Mouse (Mus musculus): ENCODE data around the gene Arid1b. TPM values are rescaled to one million over a fixed set of nuclear protein-coding genes. Genes with fewer than 3 reads are reported as not detected.
A peak's percentile ranks its signal among the peaks of the same experiment; 100 is the strongest.

Arid1b gene
- total and polyA plus RNA-seq, 3 experiments, result 11.6 to 49.1 (median 32.4) TPM

DNA sequence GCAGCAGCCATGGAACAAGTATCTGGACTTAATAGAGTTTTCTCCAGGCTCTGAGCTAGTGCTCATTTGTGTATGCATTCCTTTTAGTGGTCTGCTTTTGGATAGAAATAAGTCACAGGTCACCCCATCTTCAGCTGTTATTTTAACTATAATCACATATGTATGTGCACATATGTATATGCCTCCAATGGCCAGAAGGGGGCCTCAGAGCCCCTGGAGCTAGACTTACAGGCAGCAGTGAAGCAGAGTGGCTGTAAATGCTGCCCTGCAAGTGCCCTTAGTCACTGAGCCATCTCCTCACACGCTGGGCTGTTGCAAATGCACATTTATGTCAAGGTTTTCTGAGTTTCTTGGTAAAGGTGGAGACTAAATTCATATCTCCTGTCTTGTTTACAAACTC is 337.3 kb downstream of the Arid1b start:
- Histone ChIP-seq H3K4me1 (ENCODE audit: insufficient read depth, low read depth, low read length) (no peaks in the 10 kb centered on the region), H3K4me3 (ENCODE audit: low read depth, low read length) (no peak overlapping the region), H3K9me3 (replicated peaks) (no peaks in the 10 kb centered on the region), H3K36me3 (replicated peaks) (peaks cover 95% of the 10 kb centered on the region), H3K27me3 (ENCODE audit: insufficient read depth, low read length) (no peaks in the 10 kb centered on the region)
- ATAC-seq (ENCODE audit: extremely low read depth, insufficient number of reproducible peaks, low FRiP score, poor library complexity, severe bottlenecking) (no peak), DNase-seq (ENCODE audit: low spot score) (no peak)
- TF ChIP-seq POLR2AphosphoS5 (IDR thresholded peaks at IDR 0.05; ENCODE audit: insufficient replicate concordance, low read depth, low read length), result no peak
- peak; percentile 49 for TF ChIP-seq CTCF (IDR thresholded peaks at IDR 0.05; ENCODE audit: low read depth, low read length)

DNA sequence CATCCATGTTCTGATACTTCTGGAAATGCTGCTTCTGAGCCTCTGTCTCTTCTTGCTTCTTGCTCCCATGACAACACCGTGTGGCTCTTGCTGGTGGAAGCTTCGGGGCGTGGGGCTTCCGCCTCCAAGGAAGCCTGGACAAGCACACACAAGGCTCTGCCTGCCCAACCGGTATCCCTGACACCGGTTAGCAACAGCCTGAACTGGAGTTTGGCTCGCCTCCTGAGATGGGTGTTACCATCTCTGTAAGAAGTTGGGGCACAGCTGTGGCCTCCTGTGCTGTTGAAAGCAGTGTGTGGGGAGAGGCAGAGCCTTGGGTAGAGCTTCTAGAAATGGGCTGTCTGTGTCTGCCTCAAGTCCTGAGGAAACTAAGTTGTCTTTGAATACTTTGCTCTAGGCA is 340.4 kb downstream of the Arid1b start:
- Histone ChIP-seq H3K4me1 (ENCODE audit: insufficient read depth, low read depth, low read length) (no peaks in the 10 kb centered on the region), H3K4me3 (ENCODE audit: low read depth, low read length) (no peak overlapping the region), H3K9me3 (replicated peaks) (no peaks in the 10 kb centered on the region), H3K36me3 (replicated peaks) (peaks cover 91% of the 10 kb centered on the region), H3K27me3 (ENCODE audit: insufficient read depth, low read length) (no peaks in the 10 kb centered on the region)
- TF ChIP-seq GATA2 (IDR thresholded peaks at IDR 0.05; ENCODE audit: borderline replicate concordance, low read depth, low read length) (no peak), GATA1 (IDR thresholded peaks at IDR 0.05; ENCODE audit: borderline replicate concordance, low read length) (no peak), POLR2AphosphoS5 (IDR thresholded peaks at IDR 0.05; ENCODE audit: insufficient replicate concordance, low read depth, low read length) (no peak), CTCF (IDR thresholded peaks at IDR 0.05; ENCODE audit: low read depth, low read length) (no peak), TAL1 (conservative IDR thresholded peaks at IDR 0.05; ENCODE audit: low read depth, low read length) (no peak)
- ATAC-seq (ENCODE audit: extremely low read depth, insufficient number of reproducible peaks, low FRiP score, poor library complexity, severe bottlenecking), result no peak
- no peak for DNase-seq (ENCODE audit: low spot score)

DNA sequence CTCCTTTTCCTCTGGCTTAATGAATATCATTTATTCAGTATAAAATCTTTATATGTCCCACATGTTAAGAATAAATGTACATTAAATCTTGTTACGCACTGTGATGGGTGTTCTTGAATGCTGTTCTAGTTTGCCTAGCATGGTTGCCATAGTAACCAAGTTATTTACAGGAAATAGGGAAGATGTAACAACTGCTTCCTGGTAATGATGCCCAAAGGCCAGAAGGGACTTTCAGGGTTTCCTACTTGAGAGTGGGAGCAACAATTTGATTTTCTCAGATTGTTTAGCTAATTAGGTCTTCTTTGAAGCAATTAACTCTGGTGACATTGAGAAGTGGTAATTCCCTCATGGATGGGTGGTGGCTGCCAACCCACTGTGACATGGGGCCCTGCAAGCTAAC is 350.3 kb downstream of the Arid1b start:
- ATAC-seq (ENCODE audit: extremely low read depth, insufficient number of reproducible peaks, low FRiP score, poor library complexity, severe bottlenecking) (no peak), DNase-seq (ENCODE audit: low spot score) (no peak)
- no peak overlapping the region for H3K4me3 ChIP-seq (ENCODE audit: low read depth, low read length)
- H3K36me3 ChIP-seq (replicated peaks), result peaks cover 52% of the 10 kb centered on the region
- no peak for TF ChIP-seq POLR2AphosphoS5 (IDR thresholded peaks at IDR 0.05; ENCODE audit: insufficient replicate concordance, low read depth, low read length)
- no peak for TF ChIP-seq GATA1 (IDR thresholded peaks at IDR 0.05; ENCODE audit: borderline replicate concordance, low read length)
- no peak for TF ChIP-seq GATA2 (IDR thresholded peaks at IDR 0.05; ENCODE audit: borderline replicate concordance, low read depth, low read length)
- no peak for TF ChIP-seq CTCF (IDR thresholded peaks at IDR 0.05; ENCODE audit: low read depth, low read length)
- no peak for TF ChIP-seq TAL1 (conservative IDR thresholded peaks at IDR 0.05; ENCODE audit: low read depth, low read length)
- no peaks in the 10 kb centered on the region for H3K27me3 ChIP-seq (ENCODE audit: insufficient read depth, low read length)
- no peaks in the 10 kb centered on the region for H3K9me3 ChIP-seq (replicated peaks)
- no peaks in the 10 kb centered on the region for H3K4me1 ChIP-seq (ENCODE audit: insufficient read depth, low read depth, low read length)

- Histone ChIP-seq H3K36me3 (replicated peaks) (peaks cover 39% of the 10 kb centered on the region), H3K9me3 (replicated peaks) (no peaks in the 10 kb centered on the region), H3K4me1 (ENCODE audit: insufficient read depth, low read depth, low read length) (no peaks in the 10 kb centered on the region), H3K4me3 (ENCODE audit: low read depth, low read length) (no peak overlapping the region), H3K27me3 (ENCODE audit: insufficient read depth, low read length) (no peaks in the 10 kb centered on the region)
- ATAC-seq (ENCODE audit: extremely low read depth, insufficient number of reproducible peaks, low FRiP score, poor library complexity, severe bottlenecking) (no peak), DNase-seq (ENCODE audit: low spot score) (no peak)
- no peak for TF ChIP-seq POLR2AphosphoS5 (IDR thresholded peaks at IDR 0.05; ENCODE audit: insufficient replicate concordance, low read depth, low read length)
- TF ChIP-seq GATA2 (IDR thresholded peaks at IDR 0.05; ENCODE audit: borderline replicate concordance, low read depth, low read length), result no peak
- no peak for TF ChIP-seq GATA1 (IDR thresholded peaks at IDR 0.05; ENCODE audit: borderline replicate concordance, low read length)
- no peak for TF ChIP-seq CTCF (IDR thresholded peaks at IDR 0.05; ENCODE audit: low read depth, low read length)
- no peak for TF ChIP-seq TAL1 (conservative IDR thresholded peaks at IDR 0.05; ENCODE audit: low read depth, low read length)
Observed at GRCm38 (mm10) chr17:5345810-5346209, 351.7 kb downstream of the Arid1b start.

DNA sequence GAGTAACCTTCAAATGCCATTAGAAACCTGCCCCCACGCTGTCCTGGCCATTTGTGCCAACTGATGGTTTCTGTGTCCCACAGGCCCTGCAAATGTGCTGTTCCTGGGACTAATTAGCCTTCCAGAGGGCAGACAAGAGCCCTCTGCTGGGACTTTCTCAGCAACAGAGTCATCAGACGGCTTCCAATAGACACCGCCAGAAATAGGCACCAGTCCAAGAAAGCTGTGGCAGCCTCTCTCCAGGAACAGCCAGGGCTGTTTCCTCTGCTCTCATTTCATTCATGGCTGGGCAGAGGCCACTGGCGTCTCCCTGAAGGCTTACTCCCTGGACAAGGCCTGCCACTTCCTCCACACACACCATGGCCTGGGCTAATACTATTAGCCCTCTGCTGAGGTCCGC is 358.8 kb downstream of the Arid1b start:
- no peak for ATAC-seq (ENCODE audit: extremely low read depth, insufficient number of reproducible peaks, low FRiP score, poor library complexity, severe bottlenecking)
- Histone ChIP-seq H3K4me3 (ENCODE audit: low read depth, low read length) (no peak overlapping the region), H3K4me1 (ENCODE audit: insufficient read depth, low read depth, low read length) (no peaks in the 10 kb centered on the region)

GRCm38 (mm10) chr17:5360759-5361158 is 366.6 kb downstream of the Arid1b start:
- H3K4me1 ChIP-seq (ENCODE audit: insufficient read depth, low read depth, low read length), result no peaks in the 10 kb centered on the region
- H3K36me3 ChIP-seq (replicated peaks), result no peaks in the 10 kb centered on the region
- ATAC-seq (ENCODE audit: extremely low read depth, insufficient number of reproducible peaks, low FRiP score, poor library complexity, severe bottlenecking), result no peak
- no peaks in the 10 kb centered on the region for H3K9me3 ChIP-seq (replicated peaks)
- no peak for TF ChIP-seq TAL1 (conservative IDR thresholded peaks at IDR 0.05; ENCODE audit: low read depth, low read length)
- no peak for TF ChIP-seq GATA1 (IDR thresholded peaks at IDR 0.05; ENCODE audit: borderline replicate concordance, low read length)
- TF ChIP-seq GATA2 (IDR thresholded peaks at IDR 0.05; ENCODE audit: borderline replicate concordance, low read depth, low read length), result no peak
- TF ChIP-seq POLR2AphosphoS5 (IDR thresholded peaks at IDR 0.05; ENCODE audit: insufficient replicate concordance, low read depth, low read length), result no peak
- TF ChIP-seq CTCF (IDR thresholded peaks at IDR 0.05; ENCODE audit: low read depth, low read length), result no peak
- H3K27me3 ChIP-seq (ENCODE audit: insufficient read depth, low read length), result peaks cover 49% of the 10 kb centered on the region
- DNase-seq (ENCODE audit: low spot score), result no peak
- H3K4me3 ChIP-seq (ENCODE audit: low read depth, low read length), result no peak overlapping the region

More for the DNA sequence above, 358.8 kb downstream of the Arid1b start:
- no peak for DNase-seq (ENCODE audit: low spot score)
- TF ChIP-seq POLR2AphosphoS5 (IDR thresholded peaks at IDR 0.05; ENCODE audit: insufficient replicate concordance, low read depth, low read length), result no peak
- TF ChIP-seq GATA1 (IDR thresholded peaks at IDR 0.05; ENCODE audit: borderline replicate concordance, low read length), result no peak
- TF ChIP-seq GATA2 (IDR thresholded peaks at IDR 0.05; ENCODE audit: borderline replicate concordance, low read depth, low read length), result no peak
- TF ChIP-seq CTCF (IDR thresholded peaks at IDR 0.05; ENCODE audit: low read depth, low read length), result no peak
- no peak for TF ChIP-seq TAL1 (conservative IDR thresholded peaks at IDR 0.05; ENCODE audit: low read depth, low read length)
- Histone ChIP-seq H3K9me3 (replicated peaks) (no peaks in the 10 kb centered on the region), H3K36me3 (replicated peaks) (no peaks in the 10 kb centered on the region), H3K27me3 (ENCODE audit: insufficient read depth, low read length) (peaks cover 10% of the 10 kb centered on the region; the same call in 1 of the 2 replicates)
